Mouse (Mus musculus) T-cell, adult 2 months (primary cell): Measurements from ENCODE around the gene Gnb2.
A peak's percentile ranks its signal among the peaks of the same experiment; 100 is the strongest.

ENCODE experiments used
- DNase-seq: peaks from one replicate; pipeline ENCODE4 v3.0.0; 2022; ENCODE audit warnings: low spot score

Gnb2 gene

GRCm38 (mm10) chr5:137533117-137533827 lies at the start of gene Gnb2, which contains the start of gene Epo:
Gene Gnb2, minus strand, starts transcription at chr5:137533510.
Gene Epo, minus strand, starts transcription at chr5:137533242.
- DNase-seq: peak; percentile 94

GRCm38 (mm10) chr5:137582702-137583101 lies 49.4 kb upstream of the Gnb2 start:
- no peak for DNase-seq

- no peak for DNase-seq
Observed at GRCm38 (mm10) chr5:137580246-137580645, 46.9 kb upstream of the Gnb2 start.

GRCm38 (mm10) chr5:137574470-137574901 lies 41.2 kb upstream of the Gnb2 start:
- no peak for DNase-seq

- no peak for DNase-seq
Observed at GRCm38 (mm10) chr5:137570691-137571586, 37.6 kb upstream of the Gnb2 start.

GRCm38 (mm10) chr5:137570181-137570580 lies 36.9 kb upstream of the Gnb2 start:
- DNase-seq: no peak

- peak; percentile 36 for DNase-seq
Observed at GRCm38 (mm10) chr5:137569665-137570064, 36.4 kb upstream of the Gnb2 start, which contains the start of gene Tfr2. Gene Tfr2, plus strand, starts transcription at chr5:137569840.

- no peak for DNase-seq
Observed at GRCm38 (mm10) chr5:137569031-137569430, 35.7 kb upstream of the Gnb2 start.

GRCm38 (mm10) chr5:137568223-137568798 lies 35.0 kb upstream of the Gnb2 start:
- DNase-seq: no peak

GRCm38 (mm10) chr5:137566416-137566815 lies 33.1 kb upstream of the Gnb2 start:
- no peak for DNase-seq

- DNase-seq: no peak
Observed at GRCm38 (mm10) chr5:137565744-137566143, 32.4 kb upstream of the Gnb2 start.

- no peak for DNase-seq
Observed at GRCm38 (mm10) chr5:137562965-137563364, 29.7 kb upstream of the Gnb2 start.

- DNase-seq: no peak
Observed at GRCm38 (mm10) chr5:137561556-137561955, 28.2 kb upstream of the Gnb2 start.

- DNase-seq: no peak
Observed at GRCm38 (mm10) chr5:137553898-137554297, 20.6 kb upstream of the Gnb2 start.

- peak; percentile 12 for DNase-seq
Observed at GRCm38 (mm10) chr5:137553411-137553837, 20.1 kb upstream of the Gnb2 start, which contains the start of gene Actl6b. Gene Actl6b, plus strand, starts transcription at chr5:137553517.

- DNase-seq: no peak
Observed at GRCm38 (mm10) chr5:137553000-137553399, 19.7 kb upstream of the Gnb2 start.

- peak; percentile 27 for DNase-seq
Observed at GRCm38 (mm10) chr5:137551119-137551518, 17.8 kb upstream of the Gnb2 start.

GRCm38 (mm10) chr5:137549840-137550239 lies 16.5 kb upstream of the Gnb2 start:
- DNase-seq: no peak

- DNase-seq: no peak
Observed at GRCm38 (mm10) chr5:137545596-137545995, 12.3 kb upstream of the Gnb2 start.

- DNase-seq: no peak
Observed at GRCm38 (mm10) chr5:137544926-137545325, 11.6 kb upstream of the Gnb2 start.

- no peak for DNase-seq
Observed at GRCm38 (mm10) chr5:137541768-137542540, 8.6 kb upstream of the Gnb2 start.

GRCm38 (mm10) chr5:137540991-137541390 lies 7.7 kb upstream of the Gnb2 start:
- DNase-seq: no peak
